Mouse (Mus musculus) subcutaneous adipose tissue, adult 2 months (tissue): ENCODE data around the gene Gm3453. TPM values are rescaled to one million over a fixed set of nuclear protein-coding genes. Genes with fewer than 3 reads are reported as not detected.

Experiments
- polyA plus RNA-seq: library from polyadenylated mRNA; depleted of rRNA; stranded (reverse); fragments of >200 nt; gene quantifications from 2 replicates; pipeline ENCODE4 v1.2.3, GENCODE M21; 2012; ENCODE audit warnings: low replicate concordance; rRNA removed

The Gm3453 gene
- not detected in 2 replicates for polyA plus RNA-seq

DNA sequence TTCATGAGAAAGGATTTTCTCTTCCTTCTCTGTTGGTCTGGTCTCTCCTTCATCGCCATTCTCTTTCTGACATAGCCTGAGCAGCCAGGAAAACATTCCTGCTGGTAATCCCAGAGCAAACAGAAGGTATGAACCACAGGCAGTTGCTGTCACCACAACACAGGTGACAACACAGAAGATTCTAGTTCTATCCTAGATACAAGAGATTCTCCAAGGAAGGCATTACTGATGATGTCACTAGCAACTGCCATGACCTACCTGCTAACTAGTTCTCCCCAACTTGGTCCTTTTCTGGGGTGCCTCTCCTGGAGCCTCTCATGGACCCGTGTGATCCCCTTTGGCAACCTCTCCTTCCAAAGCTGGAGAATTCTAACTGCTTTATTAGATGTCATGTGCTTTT, at the start of gene Gm3453:
Gene Gm3453 (minus strand): TSS at position 101 of the 400 bp plus-strand sequence.

DNA sequence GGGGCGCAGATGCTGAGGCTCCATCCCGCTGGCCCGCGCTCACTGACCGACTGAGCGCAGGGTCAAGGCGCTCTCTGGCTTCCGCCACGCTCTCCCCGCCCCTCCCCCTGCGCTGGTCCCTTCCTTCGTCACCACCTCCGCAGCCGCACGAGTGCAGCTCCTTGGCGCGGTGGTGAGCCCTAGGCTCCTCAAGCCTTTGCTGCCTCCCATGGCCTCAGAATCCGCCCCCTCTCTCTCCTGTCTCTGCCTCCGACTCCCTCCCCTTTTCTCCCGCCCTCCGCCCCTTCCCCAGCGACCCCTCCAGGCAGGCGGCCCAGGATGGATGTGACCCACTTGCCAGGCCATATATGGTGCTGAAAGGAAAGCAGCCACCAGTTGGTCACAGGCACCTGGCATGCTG, 17.3 kb downstream of the Gm3453 start, which contains the start of gene Gm3248:
Gene Gm3248 (minus strand): TSS at position 111 of the 400 bp plus-strand sequence.

Other genes starting within 250 kb of the Gm3453 start
- gene Gm3373, start 237.6 kb downstream of the Gm3453 start, polyA plus RNA-seq, result 0.19 and 2.4 TPM in 2 replicates
- gene Gm3383, start 171.2 kb downstream of the Gm3453 start, polyA plus RNA-seq, result 0.17 and 0.92 TPM in 2 replicates
- not detected in 2 replicates for gene Gm3424, start 148.8 kb downstream of the Gm3453 start, polyA plus RNA-seq
- gene Gm8237, start 98.8 kb downstream of the Gm3453 start, polyA plus RNA-seq, result 0.13 and 0.17 TPM in 2 replicates
- 0.28 and 0.52 TPM in 2 replicates for gene Gm3248, start 17.4 kb downstream of the Gm3453 start, polyA plus RNA-seq
- gene Gm6337, start 79.1 kb upstream of the Gm3453 start, polyA plus RNA-seq, result not detected in 2 replicates
- gene Gm8206, start 114.8 kb upstream of the Gm3453 start, polyA plus RNA-seq, result 0.21 and 0.57 TPM in 2 replicates
- gene Gm3468, start 129.5 kb upstream of the Gm3453 start, polyA plus RNA-seq, result 0.54 and 0.93 TPM in 2 replicates
- gene Gm3476, start 146.7 kb upstream of the Gm3453 start, polyA plus RNA-seq, result not detected in 2 replicates
- gene Gm21560, start 240.2 kb upstream of the Gm3453 start, polyA plus RNA-seq, result not detected in 2 replicates